Mouse (Mus musculus): Measurements from ENCODE around the gene Rad54l.

The Rad54l gene

DNA sequence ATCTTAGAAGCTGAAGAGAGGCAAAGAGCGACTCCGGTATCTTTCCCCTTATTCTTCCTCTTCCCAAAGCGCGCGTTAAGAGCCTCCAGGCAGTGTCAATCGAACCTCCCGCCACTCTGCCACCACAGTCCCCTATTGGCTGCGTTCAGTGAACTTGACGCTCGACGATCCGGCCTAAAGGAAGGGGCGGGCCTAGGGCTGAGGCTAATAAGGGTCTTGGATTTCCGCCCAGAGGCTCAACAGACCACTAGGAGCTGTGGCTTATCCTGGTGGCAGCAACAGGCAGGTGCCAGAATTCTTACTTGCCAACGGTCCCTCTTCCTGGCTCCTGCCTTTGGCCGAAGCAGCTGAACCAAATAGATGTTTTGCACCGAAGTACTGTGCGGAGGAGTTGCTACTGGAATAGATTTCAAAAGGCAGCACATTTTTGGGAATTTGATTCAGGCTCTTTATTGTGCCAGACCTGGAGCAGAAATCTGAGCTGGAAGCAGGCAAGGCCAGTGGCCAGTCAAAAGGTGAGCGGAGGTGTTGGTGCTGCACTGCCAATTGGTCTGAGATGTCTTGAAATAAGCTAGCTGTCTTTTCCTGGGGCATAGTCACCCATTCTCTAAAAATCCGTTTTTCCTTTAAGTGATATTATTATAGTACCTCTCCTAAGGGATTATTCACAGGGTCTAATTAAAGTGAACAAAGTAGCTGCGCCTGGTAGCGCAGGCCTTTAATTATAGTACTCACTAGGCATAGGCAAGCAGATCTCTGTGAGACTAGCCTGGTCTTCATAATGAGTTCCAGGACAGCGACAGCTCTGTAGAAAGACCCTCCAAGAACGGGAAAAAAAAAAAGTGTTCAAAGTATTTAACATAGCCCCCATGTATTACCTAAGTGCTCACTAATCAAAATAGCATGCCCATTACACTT is at the start of gene Rad54l, which contains the start of gene Pomgnt1:
Gene Rad54l, minus strand, starts transcription at position 89 of the 918 bp plus-strand sequence.
Gene Pomgnt1, plus strand, starts transcription at position 239 of the 918 bp plus-strand sequence.
- peak; percentile 87 to 93 for DNase-seq

DNA sequence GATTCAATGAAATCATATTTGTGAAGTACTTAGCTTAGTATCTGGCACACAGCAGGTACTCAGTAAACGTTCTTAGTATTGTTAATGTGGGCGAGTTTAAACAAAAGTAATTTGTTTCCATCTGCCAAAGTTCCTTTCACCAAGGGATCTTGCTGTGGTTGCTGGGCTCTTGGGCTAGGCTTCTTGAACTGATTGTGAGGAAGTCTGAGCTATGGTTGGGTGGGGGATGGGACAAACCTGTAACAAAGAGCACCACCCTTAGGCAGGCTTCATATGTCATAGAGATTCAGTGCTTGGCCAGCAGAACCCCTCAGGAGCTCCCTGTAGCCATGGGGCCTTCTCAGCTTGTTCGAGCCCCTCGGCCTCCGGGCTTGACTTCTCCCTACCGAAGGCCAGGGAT is 49.6 kb upstream of the Rad54l start, which contains the start of the genes 1700042G07Rik and Gm49337:
Gene 1700042G07Rik, plus strand, starts transcription at position 301 of the 400 bp plus-strand sequence.
Gene Gm49337, plus strand, starts transcription at position 313 of the 400 bp plus-strand sequence.
- no peak for DNase-seq

DNA sequence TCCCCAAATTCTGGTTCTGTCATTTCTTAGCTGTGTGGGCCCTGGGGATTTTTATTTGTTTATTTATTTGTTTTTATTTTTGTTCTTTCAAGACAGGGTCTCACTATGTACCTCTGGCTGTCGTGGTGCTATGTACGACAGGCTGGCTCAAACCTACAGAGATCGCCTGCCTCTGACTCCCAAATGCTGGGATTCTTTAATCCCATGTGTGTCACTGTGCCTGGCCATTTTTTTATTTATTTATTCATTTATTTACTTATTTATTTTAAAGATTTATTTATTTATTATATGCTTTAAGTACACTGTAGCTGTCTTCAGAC is 45.8 kb upstream of the Rad54l start:
- DNase-seq: no peak

DNA sequence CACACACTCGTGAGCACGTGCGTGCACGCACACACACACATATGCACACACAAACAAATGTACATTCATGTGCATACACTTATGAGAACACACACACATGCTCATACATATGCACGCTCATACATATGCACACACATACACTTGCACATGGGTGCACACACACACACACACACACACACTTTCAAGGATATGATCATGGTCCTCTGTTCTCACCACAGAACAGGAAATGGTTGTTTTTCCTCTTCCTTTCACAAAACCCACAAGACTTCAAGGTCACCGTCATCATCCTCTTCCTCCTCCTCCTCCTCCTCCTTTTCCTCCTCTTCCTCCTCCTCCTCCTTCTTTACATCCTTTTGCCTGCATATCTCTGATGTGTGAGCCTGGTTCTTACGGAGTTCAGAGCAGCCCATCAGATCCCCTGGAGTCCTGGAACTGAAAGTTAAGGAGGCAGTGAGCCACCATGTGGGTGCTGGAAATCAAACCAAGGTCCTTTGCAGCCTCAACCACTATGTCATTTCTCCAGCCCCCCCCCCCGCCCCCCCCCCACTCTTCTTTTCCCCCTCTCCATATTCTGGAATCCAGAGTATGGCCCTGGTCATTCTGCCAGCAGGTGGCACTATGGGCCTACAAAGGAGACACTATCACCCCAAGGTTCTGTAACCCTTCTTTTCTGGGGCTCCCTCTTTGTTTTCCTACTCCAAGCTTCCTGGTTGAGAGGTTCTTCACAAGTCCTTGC is 45.3 kb upstream of the Rad54l start:
- DNase-seq: peak; percentile 91 to 92

DNA sequence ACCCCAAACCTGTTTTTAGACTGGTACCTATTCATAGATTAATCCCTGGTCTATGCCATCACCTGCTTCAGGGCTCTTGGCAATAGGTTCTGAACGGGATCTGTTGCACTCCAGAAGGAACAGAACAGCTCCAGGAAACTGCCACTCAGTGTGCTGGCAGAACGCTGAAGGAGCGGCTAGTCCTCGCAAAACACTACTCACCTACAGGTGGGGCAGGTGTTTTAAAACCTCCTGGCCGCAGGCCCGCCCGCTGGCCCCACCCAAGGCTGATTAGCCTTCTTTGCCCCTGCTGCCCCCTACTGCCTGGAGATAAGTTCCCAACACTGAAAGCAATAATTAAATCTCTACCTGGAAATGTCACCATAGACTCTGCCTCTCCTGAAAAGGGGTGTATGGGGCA is 43.9 kb upstream of the Rad54l start, which contains the start of gene Tspan1:
Gene Tspan1, minus strand, starts transcription at position 198 of the 400 bp plus-strand sequence.
- peak; percentile 60 to 71 for DNase-seq

DNA sequence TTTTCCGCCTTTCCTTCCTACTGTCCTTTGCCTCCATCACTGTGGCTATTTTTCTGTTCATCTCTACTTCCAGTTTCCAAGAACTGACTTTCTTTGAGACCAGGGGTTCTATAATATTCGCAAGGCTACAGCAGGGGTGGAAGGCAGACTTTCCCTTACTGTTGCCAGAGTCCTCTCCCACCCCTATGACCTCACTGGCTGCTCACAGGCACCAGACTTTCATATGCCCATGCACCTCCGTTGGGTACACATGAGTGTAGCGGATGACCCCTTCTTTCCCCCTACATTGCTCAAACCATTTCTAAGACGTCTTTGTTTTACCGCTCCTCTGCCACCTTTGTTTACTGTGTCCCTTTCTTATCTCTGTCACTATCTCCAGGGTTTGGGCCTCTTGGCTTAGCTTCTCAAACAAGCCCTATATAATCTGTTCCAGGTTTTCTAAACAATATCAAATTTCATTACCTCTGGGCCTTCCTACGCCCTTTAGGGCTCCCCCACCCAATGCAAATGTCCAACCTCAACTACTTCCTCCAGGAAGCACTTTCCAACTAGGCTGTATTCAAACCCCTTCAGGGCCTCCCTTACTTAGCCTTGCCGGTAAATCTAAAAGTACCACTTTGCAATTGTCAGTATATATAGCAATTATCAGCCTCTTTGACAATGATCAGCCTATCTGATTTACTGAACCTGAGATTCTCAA is 42.4 kb upstream of the Rad54l start:
- DNase-seq: no peak

DNA sequence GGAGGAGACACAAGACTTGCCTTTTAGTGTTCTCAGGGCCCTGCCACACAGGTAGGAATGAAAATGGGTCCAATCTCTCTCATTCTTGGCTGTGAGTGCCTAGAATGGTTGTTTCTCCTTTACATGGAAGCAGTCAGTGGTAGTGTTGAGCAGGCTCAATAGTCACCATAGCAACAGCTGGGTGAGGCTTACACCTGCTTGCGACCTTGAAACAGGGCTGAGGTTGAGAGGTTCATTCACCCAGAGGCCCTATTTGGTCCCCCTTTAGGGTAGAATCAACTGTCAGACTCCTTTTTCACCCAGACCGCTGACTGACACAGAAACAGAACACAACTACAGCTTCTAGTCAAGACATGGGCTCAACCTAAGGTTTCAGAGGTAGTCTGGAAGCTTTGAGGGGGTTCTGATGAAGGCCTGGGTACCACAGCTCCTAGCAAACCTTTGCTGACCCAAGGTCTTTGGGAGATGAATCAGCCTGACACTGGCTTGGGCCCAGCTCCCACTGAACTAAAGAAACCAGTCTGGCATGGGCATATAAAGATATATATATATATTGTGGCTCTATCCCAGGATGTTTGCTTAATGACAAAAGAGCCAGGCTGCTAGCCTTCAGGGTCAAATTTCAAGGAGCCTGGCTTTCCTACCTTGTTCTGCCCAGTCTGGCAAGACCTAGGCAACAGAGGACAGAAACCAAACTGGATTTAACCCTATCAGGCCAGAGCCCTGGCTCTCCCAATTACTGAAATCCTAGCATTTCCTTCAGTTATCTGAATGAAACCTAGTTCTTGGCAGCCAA is 41.5 kb upstream of the Rad54l start:
- no peak for DNase-seq

DNA sequence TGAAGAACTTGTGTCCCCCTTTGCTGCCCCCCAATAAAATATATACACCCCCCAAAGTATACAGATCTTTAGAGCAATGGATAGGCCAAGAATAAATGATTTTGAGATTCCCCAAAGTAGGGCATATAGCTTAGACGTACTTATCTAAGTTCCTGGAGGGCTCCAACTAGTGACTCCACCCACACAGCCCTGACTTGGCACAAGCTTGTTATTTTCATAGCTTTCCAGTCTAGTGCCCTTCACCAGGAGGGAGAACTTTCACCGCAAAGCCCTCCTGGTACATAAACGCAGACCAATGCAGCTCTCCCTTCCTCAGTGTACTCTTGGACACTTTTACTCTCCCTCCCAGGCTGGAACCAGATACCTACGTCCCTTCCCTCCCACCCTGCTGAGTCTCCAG is 38.7 kb upstream of the Rad54l start:
- no peak for DNase-seq

DNA sequence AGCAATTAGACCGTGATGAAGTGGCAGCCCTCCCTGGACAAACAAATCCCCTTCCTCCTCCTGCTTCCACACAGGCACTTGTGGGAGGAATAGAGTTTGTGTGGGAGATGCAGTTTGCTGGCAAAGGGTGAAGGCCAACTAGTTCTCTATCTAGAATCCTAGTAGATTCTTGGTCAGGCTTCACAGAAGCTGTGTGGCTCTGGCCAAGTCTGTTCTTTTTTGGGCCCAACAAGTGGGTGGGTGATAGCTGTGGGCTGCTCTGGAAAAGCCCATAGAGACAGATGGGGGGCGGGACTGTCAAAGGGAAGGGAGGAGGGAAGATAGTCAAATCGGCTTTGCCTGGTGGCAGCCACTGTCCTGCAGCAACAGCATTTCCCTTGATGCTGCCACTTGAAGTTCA is 37.3 kb upstream of the Rad54l start:
- DNase-seq: no peak

DNA sequence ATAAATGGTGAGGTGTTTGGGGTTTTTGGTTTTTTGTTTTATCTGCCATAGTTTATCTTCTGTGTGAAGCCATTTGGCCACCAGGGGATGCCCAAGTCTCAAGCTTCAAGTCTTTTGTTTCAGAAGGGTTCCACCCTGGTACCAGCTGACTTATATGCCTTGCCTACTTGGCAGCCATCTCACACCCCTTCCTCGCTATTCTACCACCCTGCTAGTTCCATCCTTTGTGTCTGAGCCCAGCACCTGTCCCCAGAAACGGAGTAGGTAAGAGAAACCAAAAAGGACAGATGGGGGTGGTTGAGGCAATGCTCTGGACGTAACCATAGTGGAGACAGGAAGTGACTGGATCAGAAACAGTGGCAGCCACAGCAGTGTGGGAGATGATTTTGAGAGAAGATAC is 36.4 kb upstream of the Rad54l start:
- DNase-seq: peak; percentile 54 to 66

DNA sequence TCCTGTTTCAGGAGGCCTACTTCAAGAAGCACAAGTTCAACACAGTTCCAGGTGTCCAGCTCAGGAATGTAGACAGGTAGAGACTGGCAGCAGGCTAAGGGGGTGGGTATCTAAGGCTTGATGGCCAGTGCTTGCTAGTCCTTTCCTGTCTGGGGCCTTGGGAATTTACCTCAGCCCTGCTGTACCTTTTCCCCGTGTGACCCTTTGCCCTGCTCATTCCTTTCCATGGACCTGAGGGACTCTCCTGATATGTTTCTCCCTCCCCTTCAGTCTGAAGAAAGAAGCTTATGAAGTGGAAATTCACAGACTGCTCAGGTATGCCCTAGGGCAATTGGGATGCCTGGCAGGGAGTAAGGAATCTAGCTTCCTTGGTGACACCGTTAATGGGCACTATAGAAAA is 34.4 kb upstream of the Rad54l start:
- no peak for DNase-seq

DNA sequence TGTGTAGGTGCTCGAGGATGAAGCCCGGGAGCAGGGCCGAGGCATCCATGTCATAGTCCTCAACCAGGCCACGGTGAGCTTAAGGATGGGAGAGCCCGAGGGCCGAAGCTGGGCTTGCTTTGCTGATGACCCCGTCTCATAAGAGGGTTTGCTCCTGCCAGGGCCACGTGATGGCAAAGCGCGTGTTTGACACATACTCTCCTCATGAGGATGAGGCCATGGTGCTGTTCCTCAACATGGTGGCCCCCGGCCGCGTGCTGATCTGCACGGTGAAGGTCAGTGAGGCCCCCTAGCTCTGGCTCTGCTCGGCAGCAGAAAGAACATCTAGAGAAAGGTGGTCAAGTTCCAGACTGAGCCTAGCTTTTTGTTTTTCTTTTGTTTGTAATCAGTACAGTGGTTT is 29.2 kb upstream of the Rad54l start:
- DNase-seq: no peak

DNA sequence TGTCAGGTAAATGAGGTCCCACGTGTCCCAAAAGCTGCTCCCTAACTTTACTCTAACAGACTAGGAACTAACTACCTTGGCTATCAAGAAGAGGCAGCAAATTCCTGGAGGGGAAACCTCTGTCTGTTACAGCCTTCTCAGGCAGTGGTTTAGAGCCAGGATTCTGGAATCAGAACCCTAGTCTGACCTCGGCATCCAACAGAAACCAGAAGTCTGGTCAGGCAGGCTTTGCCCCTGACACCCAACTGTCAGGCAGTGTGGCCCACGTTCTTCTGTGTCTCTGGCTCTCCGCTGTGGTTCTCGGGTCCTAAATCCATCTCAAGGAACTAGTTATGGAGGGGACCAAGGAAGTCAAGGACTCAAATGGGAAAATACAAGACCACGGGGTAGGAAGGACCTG is 27.7 kb upstream of the Rad54l start, which contains the start of gene Lurap1:
Gene Lurap1, minus strand, starts transcription at position 101 of the 400 bp plus-strand sequence.
- no peak for DNase-seq

DNA sequence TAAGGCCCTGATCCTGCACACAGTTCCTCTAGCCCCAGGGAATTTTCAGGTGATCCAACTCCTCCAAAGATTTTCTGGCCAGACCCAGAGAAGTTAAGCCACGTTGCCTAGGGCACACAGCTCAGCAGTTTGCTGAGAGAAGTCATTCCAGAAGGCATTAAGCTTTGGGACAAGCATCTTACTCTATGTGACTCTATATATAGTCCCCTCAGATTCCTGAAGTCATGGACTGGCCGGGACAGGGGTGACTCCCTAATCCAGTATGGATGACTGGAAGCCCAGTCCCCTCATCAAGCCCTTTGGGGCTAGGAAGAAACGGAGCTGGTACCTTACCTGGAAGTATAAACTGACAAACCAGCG is 27.4 kb upstream of the Rad54l start:
- peak in 1 of 2 experiments; percentile 27 for DNase-seq

DNA sequence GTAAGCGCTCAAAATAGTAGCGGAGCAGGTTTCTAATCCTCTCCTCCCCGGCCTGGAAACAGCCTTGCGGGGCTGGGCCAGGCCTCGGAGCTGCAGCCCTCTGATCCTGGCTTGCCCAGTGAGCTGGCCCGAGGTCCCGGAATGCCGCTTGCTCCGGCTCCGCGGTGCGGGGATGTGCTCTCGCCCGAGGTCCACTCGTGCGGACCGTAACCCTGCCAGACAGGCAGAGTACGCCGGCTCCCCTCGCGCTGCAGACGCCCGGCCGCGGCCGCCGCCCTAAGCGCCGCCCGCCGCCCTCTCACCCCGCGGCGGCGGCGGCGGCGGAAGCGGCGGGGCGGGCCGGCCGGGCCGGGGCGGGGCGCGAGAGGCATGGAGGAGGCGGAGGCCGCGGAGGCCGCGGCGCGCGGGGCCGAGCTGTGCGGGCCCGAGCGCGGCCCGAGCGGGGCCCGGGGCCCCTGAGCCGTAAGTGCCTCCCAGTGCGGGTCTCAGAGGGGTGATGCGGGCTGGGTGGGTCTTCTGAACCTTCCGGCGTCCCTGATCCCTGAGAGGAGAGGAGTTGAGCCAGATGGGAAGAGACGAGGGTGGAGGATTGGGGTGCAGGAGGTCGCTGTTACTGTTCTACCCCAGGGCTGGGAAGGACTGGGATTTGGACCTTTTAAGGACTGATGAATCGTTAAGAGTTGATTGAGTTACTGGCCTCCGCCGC is 26.8 kb upstream of the Rad54l start:
- peak; percentile 80 to 87 for DNase-seq

DNA sequence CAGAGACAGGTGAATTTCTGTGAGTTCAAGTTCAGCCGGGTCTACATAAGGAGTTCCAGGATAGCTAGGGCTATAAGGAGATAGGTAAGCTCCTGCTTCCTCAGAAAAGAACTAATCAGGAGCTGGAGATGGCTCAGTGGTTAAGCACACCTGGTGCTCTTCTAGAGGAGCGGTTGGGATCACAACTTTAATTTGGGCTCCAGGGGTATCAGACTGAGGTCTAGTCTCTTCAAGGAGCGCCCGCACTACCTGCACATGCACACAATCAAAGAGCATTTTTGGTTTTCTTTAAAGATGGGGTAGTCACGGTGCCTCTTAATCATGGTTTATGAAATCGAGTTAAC is 26.3 kb upstream of the Rad54l start:
- no peak for DNase-seq

DNA sequence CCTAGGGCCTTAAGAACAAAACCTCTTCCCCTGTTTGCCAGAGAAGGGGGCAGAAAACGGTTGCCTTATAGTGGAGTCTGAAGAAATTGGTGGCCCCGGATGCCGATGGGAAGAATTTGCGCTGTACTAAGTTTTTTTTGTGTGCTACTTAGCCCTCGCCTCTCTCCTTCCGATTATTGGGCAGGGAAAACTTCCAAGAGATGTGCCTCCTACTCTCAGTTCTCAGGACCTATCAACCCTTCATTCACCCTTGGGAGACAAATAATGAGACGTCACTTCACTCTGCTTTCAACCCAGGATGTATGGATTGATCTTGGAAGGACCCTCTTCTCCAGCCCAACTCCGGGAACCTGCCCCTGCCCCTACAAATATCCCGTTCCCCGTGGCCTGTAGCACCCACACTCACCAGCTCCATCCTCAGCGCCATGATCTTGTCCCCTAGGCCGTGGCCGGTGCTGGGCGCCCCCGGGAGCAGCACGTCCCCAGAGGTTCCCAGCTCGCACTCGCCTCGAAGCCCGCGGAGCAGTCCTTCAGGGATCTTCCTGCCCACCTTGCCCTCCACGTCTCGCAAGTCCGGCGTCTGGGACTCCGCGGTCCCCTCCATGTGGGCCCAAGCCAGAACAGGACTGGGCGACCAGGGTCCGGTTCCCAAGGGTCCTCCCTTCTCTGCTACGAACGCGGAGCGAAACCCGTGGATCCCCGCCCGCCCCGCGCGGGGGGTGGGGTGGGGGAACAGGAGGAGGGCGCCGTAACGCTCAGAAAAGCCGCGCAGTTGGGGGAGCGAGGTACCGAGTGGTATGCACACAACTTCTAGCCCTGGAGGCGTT is 20.6 kb upstream of the Rad54l start:
- peak; percentile 80 to 82 for DNase-seq

DNA sequence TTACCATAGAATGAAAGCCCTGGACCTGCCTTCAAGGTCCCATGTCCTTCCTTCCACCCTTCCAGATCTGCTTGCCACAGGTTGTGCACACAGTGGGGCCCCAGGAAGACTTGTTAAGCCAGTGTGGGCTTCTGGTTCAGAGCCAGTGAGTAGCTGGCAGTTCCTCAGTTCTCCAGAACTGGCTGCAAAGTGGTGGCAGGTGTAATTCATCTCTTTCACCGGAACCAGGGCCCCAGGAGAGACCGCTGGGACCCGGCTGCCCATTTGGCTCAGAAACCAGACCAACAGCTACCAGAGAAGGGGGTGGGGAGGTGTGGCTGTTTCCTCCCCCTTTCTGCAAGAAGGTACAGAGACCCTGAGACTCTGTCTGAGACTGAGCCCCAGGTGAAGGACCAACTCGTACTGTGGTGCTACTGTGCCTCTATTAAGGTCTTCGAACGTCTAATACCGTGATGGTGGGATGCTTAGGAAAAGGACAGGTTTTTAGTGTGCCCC is 19.9 kb upstream of the Rad54l start:
- DNase-seq: peak; percentile 36 to 54

DNA sequence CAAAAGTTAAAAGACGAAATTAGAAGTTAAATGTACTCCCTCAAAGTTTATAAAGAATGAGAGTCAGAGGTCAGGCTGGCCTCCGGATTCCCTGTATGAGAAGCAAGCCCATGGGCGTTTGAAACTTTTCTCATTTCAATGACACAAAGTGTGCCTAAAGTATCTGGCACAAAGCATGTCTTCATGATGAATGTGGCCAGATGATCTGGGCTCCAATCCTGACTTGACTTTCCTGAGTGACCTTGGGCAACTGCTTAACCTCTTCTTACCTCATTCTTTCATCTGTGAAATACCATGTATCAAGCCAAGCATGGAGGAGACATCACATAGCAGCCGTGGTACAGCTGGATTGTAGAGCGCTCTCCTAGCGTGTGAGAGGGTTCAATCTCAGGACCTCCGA is 18.8 kb upstream of the Rad54l start:
- no peak for DNase-seq

DNA sequence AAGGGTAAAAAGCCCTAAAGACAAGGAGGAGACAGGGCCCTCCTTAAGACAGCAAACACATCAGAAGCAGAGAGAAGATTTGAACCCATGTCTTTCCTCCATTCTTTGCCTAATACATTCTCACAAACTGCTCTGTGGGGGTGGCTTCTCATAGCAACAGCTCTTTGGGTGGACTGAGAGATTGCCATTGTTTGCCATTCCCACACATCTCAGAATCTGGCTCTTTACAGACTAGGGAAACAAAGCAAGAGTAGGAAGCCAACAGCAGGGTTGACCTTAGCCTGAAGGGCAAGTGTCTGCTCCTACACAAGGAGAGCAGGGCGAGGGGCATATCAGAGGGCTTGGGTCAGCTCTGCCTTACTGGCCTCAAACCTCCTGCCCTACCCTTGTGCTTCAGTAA is 18.2 kb upstream of the Rad54l start:
- no peak for DNase-seq

Measured in kidney, postnatal 4 days (tissue).